Mouse (Mus musculus): ENCODE data around the gene Xrcc5. TPM values are rescaled to one million over a fixed set of nuclear protein-coding genes. Genes with fewer than 3 reads are reported as not detected.

The Xrcc5 gene
- polyA plus RNA-seq (2014; fragmentation: Nextera tagmentation; extraction: Ambion mirVana), result 59.5 and 72.0 TPM in 2 replicates

DNA sequence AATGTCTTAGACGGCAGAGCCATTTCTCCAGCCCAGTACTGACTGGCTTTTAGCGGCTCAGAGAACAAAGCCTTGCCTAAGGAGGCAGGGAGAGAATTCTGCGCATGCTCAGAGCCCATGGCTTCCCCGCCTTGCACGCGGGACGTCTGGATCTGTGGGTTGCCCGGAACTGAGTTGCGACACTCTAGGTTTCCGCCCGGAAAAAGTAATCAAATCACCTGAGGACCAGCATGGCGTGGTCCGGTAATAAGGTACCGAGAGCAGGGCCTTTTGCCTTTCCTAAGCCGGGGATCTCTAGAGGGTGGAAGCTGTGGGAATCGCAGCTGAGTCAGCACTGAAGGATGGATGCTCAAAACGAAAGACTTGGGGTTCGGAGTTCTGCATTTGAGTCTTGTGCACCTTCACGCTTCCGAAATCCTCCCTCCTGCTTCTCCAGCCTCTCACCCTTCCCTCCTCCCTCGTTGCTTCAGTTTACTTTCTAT is at the start of gene Xrcc5:
TSS of gene Xrcc5 (plus strand) at position 105 of the 482 bp plus-strand sequence.
- H3K4me1 ChIP-seq (ENCODE audit: control insufficient read depth, insufficient read depth, low read length), result no peaks in the 10 kb centered on the region
- peaks cover 12% of the 10 kb centered on the region; the same call in 1 of the 2 replicates for H3K36me3 ChIP-seq (ENCODE audit: control insufficient read depth, insufficient read depth, low read length)
- WGBS, result under 1% methylated on average over 21 of the region's 21 CpGs

GRCm38 (mm10) chr1:72263099-72263498 is 44.1 kb upstream of the Xrcc5 start:
- H3K9ac ChIP-seq (ENCODE audit: low read depth, low read length), result no peak overlapping the region
- H3K9me3 ChIP-seq (ENCODE audit: control insufficient read depth, low read length), result no peaks in the 10 kb centered on the region
- peaks cover 14% of the 10 kb centered on the region; the same call in 1 of the 2 replicates for H3K36me3 ChIP-seq (ENCODE audit: control insufficient read depth, insufficient read depth, low read length)
- no peak overlapping the region for H3K27ac ChIP-seq (ENCODE audit: low read depth, low read length)
- ATAC-seq (ENCODE audit: low FRiP score, low TSS enrichment), result no peak
- no peaks in the 10 kb centered on the region for H3K4me1 ChIP-seq (ENCODE audit: control insufficient read depth, insufficient read depth, low read length)
- no peak overlapping the region for H3K4me3 ChIP-seq (ENCODE audit: low read length)
- no peaks in the 10 kb centered on the region for H3K27me3 ChIP-seq (ENCODE audit: control insufficient read depth, insufficient read depth, low read length)
- WGBS, result 91% methylated on average over 3 of the region's 3 CpGs
- H3K4me2 ChIP-seq (replicated peaks; ENCODE audit: low read depth, low read length), result no peak overlapping the region

More for the DNA sequence above, at the start of gene Xrcc5:
- ATAC-seq (ENCODE audit: low FRiP score, low TSS enrichment), result peak; percentile 98
- peak within 1 kb of the TSS; percentile 54 for H3K4me2 ChIP-seq (replicated peaks; ENCODE audit: low read depth, low read length)
- H3K4me3 ChIP-seq (ENCODE audit: low read length), result peak within 1 kb of the TSS; percentile 61
- H3K9me3 ChIP-seq (ENCODE audit: control insufficient read depth, low read length), result no peaks in the 10 kb centered on the region
- peak within 1 kb of the TSS; percentile 77 for H3K27ac ChIP-seq (ENCODE audit: low read depth, low read length)
- H3K9ac ChIP-seq (ENCODE audit: low read depth, low read length), result peak within 1 kb of the TSS; percentile 78
- no peaks in the 10 kb centered on the region for H3K27me3 ChIP-seq (ENCODE audit: control insufficient read depth, insufficient read depth, low read length)

DNA sequence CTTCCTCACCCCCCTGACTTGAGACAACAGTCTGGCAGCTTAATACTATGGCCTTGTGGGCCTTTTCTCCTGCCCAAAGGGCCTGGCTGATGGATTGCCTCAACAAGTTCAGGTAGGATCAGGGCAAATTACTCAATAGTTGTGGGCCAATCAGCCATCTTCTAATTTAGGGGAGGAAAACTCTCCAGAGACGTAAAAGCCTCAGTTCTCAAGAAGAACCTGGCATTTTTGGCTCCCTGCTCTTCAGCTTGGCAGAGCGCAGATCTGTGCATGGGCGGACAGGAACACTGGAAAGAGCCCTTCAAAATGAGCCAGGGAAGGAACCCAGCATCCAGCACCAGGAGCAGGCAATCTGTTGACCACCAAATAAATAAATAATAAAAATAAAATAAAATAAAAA is 29.1 kb upstream of the Xrcc5 start:
- WGBS, result 80% methylated on average over 3 of the region's 3 CpGs
- no peak overlapping the region for H3K4me2 ChIP-seq (replicated peaks; ENCODE audit: low read depth, low read length)

GRCm38 (mm10) chr1:72282604-72283003 is 24.6 kb upstream of the Xrcc5 start:
- no peak for ATAC-seq (ENCODE audit: low FRiP score, low TSS enrichment)
- H3K9ac ChIP-seq (ENCODE audit: low read depth, low read length), result no peak overlapping the region
- peaks cover 6% of the 10 kb centered on the region; the same call in 1 of the 2 replicates for H3K4me1 ChIP-seq (ENCODE audit: control insufficient read depth, insufficient read depth, low read length)
- H3K9me3 ChIP-seq (ENCODE audit: control insufficient read depth, low read length), result no peaks in the 10 kb centered on the region
- 82% methylated on average over 1 of the region's 1 CpGs for WGBS
- no peak overlapping the region for H3K4me3 ChIP-seq (ENCODE audit: low read length)
- no peaks in the 10 kb centered on the region for H3K36me3 ChIP-seq (ENCODE audit: control insufficient read depth, insufficient read depth, low read length)
- no peak overlapping the region for H3K4me2 ChIP-seq (replicated peaks; ENCODE audit: low read depth, low read length)
- no peaks in the 10 kb centered on the region; the same call in 1 of the 2 replicates for H3K27me3 ChIP-seq (ENCODE audit: control insufficient read depth, insufficient read depth, low read length)
- no peak overlapping the region for H3K27ac ChIP-seq (ENCODE audit: low read depth, low read length)

More for the DNA sequence above, 29.1 kb upstream of the Xrcc5 start:
- Histone ChIP-seq H3K4me1 (ENCODE audit: control insufficient read depth, insufficient read depth, low read length) (no peaks in the 10 kb centered on the region), H3K9me3 (ENCODE audit: control insufficient read depth, low read length) (no peaks in the 10 kb centered on the region), H3K36me3 (ENCODE audit: control insufficient read depth, insufficient read depth, low read length) (peaks cover 16% of the 10 kb centered on the region; the same call in 1 of the 2 replicates), H3K27me3 (ENCODE audit: control insufficient read depth, insufficient read depth, low read length) (no peaks in the 10 kb centered on the region), H3K4me3 (ENCODE audit: low read length) (no peak overlapping the region), H3K27ac (ENCODE audit: low read depth, low read length) (no peak overlapping the region), H3K9ac (ENCODE audit: low read depth, low read length) (no peak overlapping the region)
- ATAC-seq (ENCODE audit: low FRiP score, low TSS enrichment), result no peak

GRCm38 (mm10) chr1:72283992-72284485 is 23.2 kb upstream of the Xrcc5 start, which contains the start of the genes Pecr and Tmem169:
Pecr (minus strand) TSS chr1:72284314.
Tmem169 (plus strand) TSS chr1:72284369.
- peak within 1 kb of the TSS; percentile 71 for H3K9ac ChIP-seq (ENCODE audit: low read depth, low read length)
- H3K36me3 ChIP-seq (ENCODE audit: control insufficient read depth, insufficient read depth, low read length), result no peaks in the 10 kb centered on the region
- ATAC-seq (ENCODE audit: low FRiP score, low TSS enrichment), result peak; percentile 99
- H3K4me2 ChIP-seq (replicated peaks; ENCODE audit: low read depth, low read length), result peak within 1 kb of the TSS; percentile 81
- 0 out of 2 replicates have a peak within 1 kb of the TSS, but pooled peaks have one; percentile 53 for H3K27ac ChIP-seq (ENCODE audit: low read depth, low read length)
- no peaks in the 10 kb centered on the region for H3K9me3 ChIP-seq (ENCODE audit: control insufficient read depth, low read length)
- peak within 1 kb of the TSS; percentile 66 for H3K4me3 ChIP-seq (ENCODE audit: low read length)
- peaks cover 6% of the 10 kb centered on the region; the same call in 1 of the 2 replicates for H3K4me1 ChIP-seq (ENCODE audit: control insufficient read depth, insufficient read depth, low read length)
- H3K27me3 ChIP-seq (ENCODE audit: control insufficient read depth, insufficient read depth, low read length), result no peaks in the 10 kb centered on the region; the same call in 1 of the 2 replicates
- WGBS, result under 1% methylated on average over 30 of the region's 30 CpGs

GRCm38 (mm10) chr1:72284539-72284938 is 22.7 kb upstream of the Xrcc5 start:
- Histone ChIP-seq H3K27ac (ENCODE audit: low read depth, low read length) (no peak overlapping the region), H3K4me1 (ENCODE audit: control insufficient read depth, insufficient read depth, low read length) (peaks cover 6% of the 10 kb centered on the region; the same call in 1 of the 2 replicates), H3K4me2 (replicated peaks; ENCODE audit: low read depth, low read length) (peak overlapping the region; percentile 81), H3K4me3 (ENCODE audit: low read length) (peak overlapping the region; percentile 66), H3K9me3 (ENCODE audit: control insufficient read depth, low read length) (no peaks in the 10 kb centered on the region), H3K9ac (ENCODE audit: low read depth, low read length) (peak overlapping the region; percentile 32; the same call in 1 of the 2 replicates), H3K36me3 (ENCODE audit: control insufficient read depth, insufficient read depth, low read length) (no peaks in the 10 kb centered on the region), H3K27me3 (ENCODE audit: control insufficient read depth, insufficient read depth, low read length) (no peaks in the 10 kb centered on the region; the same call in 1 of the 2 replicates)
- WGBS, result 3% methylated on average over 5 of the region's 5 CpGs
- ATAC-seq (ENCODE audit: low FRiP score, low TSS enrichment), result peak; percentile 14

- H3K27ac ChIP-seq (ENCODE audit: low read depth, low read length), result peak overlapping the region; percentile 51; the same call in 1 of the 2 replicates
Observed at GRCm38 (mm10) chr1:72286904-72287303, 20.3 kb upstream of the Xrcc5 start.

DNA sequence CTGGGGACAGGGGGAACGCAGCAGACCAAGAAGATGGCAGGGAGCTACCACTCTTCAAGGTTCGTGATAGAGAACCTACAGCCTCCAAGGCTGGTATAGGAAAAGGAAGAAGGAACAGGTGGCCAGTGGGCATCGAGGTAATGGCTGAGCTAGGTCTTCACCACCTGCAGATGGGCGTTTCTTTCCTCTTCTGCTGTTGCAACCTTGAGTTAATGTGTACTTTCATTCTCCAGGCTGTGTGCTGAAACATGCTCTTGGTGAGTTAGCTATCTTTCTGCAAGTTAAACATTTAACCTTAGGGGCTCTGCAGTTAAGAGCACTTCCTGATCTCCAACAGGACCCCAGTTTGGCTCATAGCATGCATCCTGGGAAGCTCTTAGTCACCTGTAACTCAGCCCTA is 19.3 kb upstream of the Xrcc5 start:
- 76% methylated on average over 4 of the region's 4 CpGs for WGBS
- Histone ChIP-seq H3K36me3 (ENCODE audit: control insufficient read depth, insufficient read depth, low read length) (no peaks in the 10 kb centered on the region), H3K9me3 (ENCODE audit: control insufficient read depth, low read length) (no peaks in the 10 kb centered on the region), H3K27me3 (ENCODE audit: control insufficient read depth, insufficient read depth, low read length) (no peaks in the 10 kb centered on the region; the same call in 1 of the 2 replicates), H3K9ac (ENCODE audit: low read depth, low read length) (no peak overlapping the region), H3K27ac (ENCODE audit: low read depth, low read length) (peak overlapping the region; percentile 79), H3K4me2 (replicated peaks; ENCODE audit: low read depth, low read length) (no peak overlapping the region), H3K4me1 (ENCODE audit: control insufficient read depth, insufficient read depth, low read length) (peaks cover 6% of the 10 kb centered on the region; the same call in 1 of the 2 replicates), H3K4me3 (ENCODE audit: low read length) (no peak overlapping the region)
- no peak for ATAC-seq (ENCODE audit: low FRiP score, low TSS enrichment)

More at GRCm38 (mm10) chr1:72286904-72287303, 20.3 kb upstream of the Xrcc5 start:
- Histone ChIP-seq H3K4me1 (ENCODE audit: control insufficient read depth, insufficient read depth, low read length) (peaks cover 6% of the 10 kb centered on the region; the same call in 1 of the 2 replicates), H3K9ac (ENCODE audit: low read depth, low read length) (0 out of 2 replicates have a peak overlapping the region, but pooled peaks have one; percentile 2), H3K4me3 (ENCODE audit: low read length) (no peak overlapping the region), H3K36me3 (ENCODE audit: control insufficient read depth, insufficient read depth, low read length) (no peaks in the 10 kb centered on the region), H3K9me3 (ENCODE audit: control insufficient read depth, low read length) (no peaks in the 10 kb centered on the region), H3K4me2 (replicated peaks; ENCODE audit: low read depth, low read length) (no peak overlapping the region), H3K27me3 (ENCODE audit: control insufficient read depth, insufficient read depth, low read length) (no peaks in the 10 kb centered on the region; the same call in 1 of the 2 replicates)
- ATAC-seq (ENCODE audit: low FRiP score, low TSS enrichment), result no peak
- WGBS, result 33% methylated on average over 5 of the region's 5 CpGs

All from kidney, embryonic 14.5 days (tissue).